Mouse (Mus musculus): ENCODE measurements around the gene Add2. TPM values are rescaled to one million over a fixed set of nuclear protein-coding genes. Genes with fewer than 3 reads are reported as not detected.

Add2 gene
- total RNA-seq, 1 experiment from 2014 or later = 31.6 TPM

DNA sequence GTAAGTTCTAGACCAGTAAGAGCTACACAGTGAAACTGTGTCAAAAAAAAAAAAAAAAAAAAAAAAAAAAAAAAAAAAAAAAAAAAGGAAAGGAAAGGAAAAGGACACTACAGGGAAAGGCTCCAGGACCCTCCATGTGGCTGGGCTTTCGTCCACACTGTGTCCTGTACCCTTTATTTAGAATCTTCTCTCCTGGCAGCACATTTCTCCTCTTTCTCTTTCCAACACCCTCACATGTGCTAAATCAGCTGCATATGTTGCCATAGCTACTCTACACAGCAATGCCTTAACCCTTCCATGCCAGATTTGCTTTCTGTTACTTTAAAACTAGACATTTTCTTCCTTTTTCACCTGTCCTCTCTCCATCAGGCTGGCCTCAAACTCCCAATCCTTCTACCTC is 11.7 kb downstream of the Add2 start:
- ATAC-seq (replicated peaks; ENCODE audit: low read depth, poor library complexity, severe bottlenecking) = no peak

- no peak for ATAC-seq (replicated peaks; ENCODE audit: low read depth, poor library complexity, severe bottlenecking)
Observed at GRCm38 (mm10) chr6:86047510-86047909, 19.0 kb downstream of the Add2 start.

DNA sequence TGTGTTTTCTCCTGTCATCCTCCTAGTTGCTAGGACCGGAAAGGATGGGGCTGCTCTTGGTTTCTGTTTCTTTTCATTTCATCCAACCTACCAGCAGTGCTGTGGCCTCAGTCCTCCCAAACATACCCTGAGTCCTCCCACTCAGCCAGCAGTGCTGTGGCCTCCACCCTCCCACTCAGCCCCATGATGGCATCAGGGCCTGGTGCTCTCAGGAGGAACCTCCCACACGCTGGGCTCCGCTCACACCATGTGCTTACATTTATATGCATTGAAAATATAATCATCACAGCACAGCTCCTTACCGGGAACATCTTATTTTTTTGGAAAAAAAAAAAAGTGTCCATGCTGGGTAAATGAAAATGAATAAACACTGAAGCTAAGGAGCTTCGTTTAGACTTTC is 20.0 kb downstream of the Add2 start:
- no peak for ATAC-seq (replicated peaks; ENCODE audit: low read depth, poor library complexity, severe bottlenecking)

GRCm38 (mm10) chr6:86050586-86051268 is 22.2 kb downstream of the Add2 start:
- no peak for ATAC-seq (replicated peaks; ENCODE audit: low read depth, poor library complexity, severe bottlenecking)

- no peak for ATAC-seq (replicated peaks; ENCODE audit: low read depth, poor library complexity, severe bottlenecking)
Observed at GRCm38 (mm10) chr6:86052032-86052459, 23.6 kb downstream of the Add2 start.

GRCm38 (mm10) chr6:86052556-86052955 is 24.1 kb downstream of the Add2 start:
- ATAC-seq (replicated peaks; ENCODE audit: low read depth, poor library complexity, severe bottlenecking) = no peak

DNA sequence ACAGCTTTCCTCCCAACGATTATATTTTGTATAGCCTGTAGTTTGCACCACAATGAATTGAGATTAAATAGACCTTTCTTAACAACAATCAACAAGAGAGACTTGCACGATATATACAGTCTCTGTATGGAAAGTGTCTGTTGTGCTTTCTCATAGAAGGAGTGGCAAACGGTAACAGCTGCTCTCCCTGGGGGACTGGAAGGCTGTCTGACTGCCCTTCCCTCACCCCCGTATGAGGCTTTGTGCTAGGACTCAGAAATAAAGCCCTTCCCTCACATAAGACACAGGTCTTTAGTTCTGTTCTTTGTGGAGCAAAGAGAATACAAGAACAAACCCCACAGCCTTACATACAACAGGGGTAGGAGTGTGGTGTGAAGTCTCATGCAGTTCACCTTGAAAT is 24.6 kb downstream of the Add2 start:
- ATAC-seq (replicated peaks; ENCODE audit: low read depth, poor library complexity, severe bottlenecking) = no peak

DNA sequence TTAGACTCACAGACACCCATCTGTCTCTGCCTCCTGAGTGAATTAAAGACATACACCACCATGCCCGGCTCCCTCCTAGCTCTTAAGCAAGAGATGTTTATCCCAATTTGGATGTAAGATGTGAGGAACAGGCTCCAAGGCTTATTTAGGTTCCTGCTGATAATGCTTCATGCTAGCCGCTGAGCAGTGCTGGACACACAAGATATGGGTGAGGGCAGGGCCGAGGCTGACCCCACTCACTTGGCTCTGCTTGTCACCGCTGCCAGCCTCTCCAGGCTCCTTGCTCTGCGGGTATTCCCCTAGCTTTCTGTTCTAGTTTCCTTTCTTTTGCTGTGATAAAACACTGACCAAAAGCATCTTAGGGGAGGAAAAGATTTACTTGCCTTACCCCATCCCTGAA is 25.1 kb downstream of the Add2 start:
- ATAC-seq (replicated peaks; ENCODE audit: low read depth, poor library complexity, severe bottlenecking) = no peak

DNA sequence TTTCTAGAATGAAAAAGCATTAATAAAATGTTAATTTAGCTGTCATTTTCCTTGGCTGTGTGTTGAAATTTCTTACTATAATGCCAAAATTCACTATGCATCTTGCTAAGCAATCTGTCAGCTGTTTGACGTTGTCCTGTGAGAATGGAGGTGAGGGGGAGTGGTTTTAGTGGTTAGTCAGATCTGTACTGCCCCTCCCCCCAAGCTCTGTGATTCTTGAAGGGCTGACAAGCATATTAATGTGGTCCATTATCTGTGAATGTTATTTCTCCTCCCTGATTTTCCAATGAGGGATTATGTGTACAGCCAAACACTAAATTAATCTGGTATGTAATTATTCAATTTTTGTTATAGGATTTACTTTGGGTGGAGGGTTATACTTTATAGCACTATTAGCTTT is 30.0 kb downstream of the Add2 start:
- ATAC-seq (replicated peaks; ENCODE audit: low read depth, poor library complexity, severe bottlenecking) = no peak

DNA sequence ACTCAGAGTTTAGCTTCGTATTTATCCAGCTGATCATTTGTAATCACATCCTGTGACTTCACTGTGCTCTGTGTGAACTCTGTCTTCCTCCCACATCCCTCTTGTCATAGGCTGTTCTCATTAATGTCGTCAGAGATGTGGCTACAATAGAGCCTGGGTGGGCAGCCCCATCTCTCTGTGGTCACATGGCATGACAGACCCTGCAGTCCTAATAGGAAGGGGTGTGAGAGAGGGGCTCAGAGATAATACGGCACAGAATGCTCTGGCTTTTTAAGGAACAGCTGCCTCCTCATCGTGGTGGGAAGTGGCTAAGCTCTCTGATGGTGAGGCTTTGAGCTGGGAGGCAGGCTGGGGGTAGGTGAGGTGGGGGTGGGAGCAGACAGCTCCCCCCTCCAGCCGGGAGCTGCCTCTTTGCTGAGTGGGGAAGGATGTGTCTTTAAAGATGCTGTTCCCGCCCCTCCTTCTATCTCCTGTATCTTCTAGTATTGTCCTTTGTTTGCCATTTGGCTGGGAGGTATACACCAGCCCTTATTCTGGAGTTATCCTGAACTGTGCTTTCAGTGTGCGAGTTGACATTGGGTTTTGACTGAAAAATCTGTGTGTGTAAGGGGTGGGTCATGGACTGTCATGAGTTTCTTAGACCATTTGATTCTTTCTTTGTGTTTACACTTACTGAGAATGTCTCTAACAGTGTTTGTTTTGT is 30.8 kb downstream of the Add2 start:
- no peak for ATAC-seq (replicated peaks; ENCODE audit: low read depth, poor library complexity, severe bottlenecking)

GRCm38 (mm10) chr6:86060170-86060569 is 31.7 kb downstream of the Add2 start:
- ATAC-seq (replicated peaks; ENCODE audit: low read depth, poor library complexity, severe bottlenecking) = no peak

- ATAC-seq (replicated peaks; ENCODE audit: low read depth, poor library complexity, severe bottlenecking) = no peak
Observed at GRCm38 (mm10) chr6:86062226-86062625, 33.7 kb downstream of the Add2 start.

GRCm38 (mm10) chr6:86062684-86063083 is 34.2 kb downstream of the Add2 start:
- no peak for ATAC-seq (replicated peaks; ENCODE audit: low read depth, poor library complexity, severe bottlenecking)

- no peak for ATAC-seq (replicated peaks; ENCODE audit: low read depth, poor library complexity, severe bottlenecking)
Observed at GRCm38 (mm10) chr6:86064318-86065016, 36.0 kb downstream of the Add2 start.

GRCm38 (mm10) chr6:86066727-86067126 is 38.2 kb downstream of the Add2 start:
- no peak for ATAC-seq (replicated peaks; ENCODE audit: low read depth, poor library complexity, severe bottlenecking)

DNA sequence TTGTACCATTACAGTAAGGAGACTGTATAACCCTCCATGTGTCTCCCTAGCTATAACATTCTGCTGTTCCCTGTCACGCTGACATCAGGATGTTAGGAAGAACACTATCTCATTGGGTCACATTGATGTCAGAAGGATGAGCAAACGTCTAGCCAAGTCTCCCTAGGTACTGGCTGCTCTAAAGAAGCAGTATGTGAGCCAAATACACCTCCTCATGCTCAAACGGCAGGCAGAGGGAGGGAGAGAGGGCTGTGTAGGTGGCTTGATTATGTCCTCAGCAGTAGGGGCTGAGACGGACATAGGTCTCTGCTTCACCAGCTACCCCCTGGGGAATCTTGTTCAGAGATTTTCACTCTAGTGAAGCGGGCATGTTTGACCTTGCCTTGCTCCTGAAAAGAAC is 38.7 kb downstream of the Add2 start:
- ATAC-seq (replicated peaks; ENCODE audit: low read depth, poor library complexity, severe bottlenecking) = no peak

- no peak for ATAC-seq (replicated peaks; ENCODE audit: low read depth, poor library complexity, severe bottlenecking)
Observed at GRCm38 (mm10) chr6:86069009-86069408, 40.5 kb downstream of the Add2 start.

DNA sequence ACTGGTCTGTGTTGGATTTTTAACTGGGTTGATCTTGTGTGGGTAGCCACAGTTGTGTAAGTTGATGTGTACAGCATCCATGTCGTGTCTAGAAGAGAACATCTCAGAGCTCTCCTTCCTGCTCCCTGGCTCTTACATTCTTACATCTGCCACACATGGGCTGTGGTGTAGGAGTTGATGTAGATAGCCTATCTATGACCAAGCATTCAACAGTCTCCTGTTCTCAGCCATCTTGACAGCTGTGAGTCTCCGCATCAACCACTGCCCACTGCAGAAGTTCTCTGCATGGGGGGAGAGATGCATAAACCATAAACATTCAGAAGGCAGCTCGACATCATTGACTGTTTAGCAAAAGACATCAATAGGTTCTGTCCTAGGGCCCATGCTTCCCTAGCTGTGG is 41.4 kb downstream of the Add2 start:
- ATAC-seq (replicated peaks; ENCODE audit: low read depth, poor library complexity, severe bottlenecking) = no peak

DNA sequence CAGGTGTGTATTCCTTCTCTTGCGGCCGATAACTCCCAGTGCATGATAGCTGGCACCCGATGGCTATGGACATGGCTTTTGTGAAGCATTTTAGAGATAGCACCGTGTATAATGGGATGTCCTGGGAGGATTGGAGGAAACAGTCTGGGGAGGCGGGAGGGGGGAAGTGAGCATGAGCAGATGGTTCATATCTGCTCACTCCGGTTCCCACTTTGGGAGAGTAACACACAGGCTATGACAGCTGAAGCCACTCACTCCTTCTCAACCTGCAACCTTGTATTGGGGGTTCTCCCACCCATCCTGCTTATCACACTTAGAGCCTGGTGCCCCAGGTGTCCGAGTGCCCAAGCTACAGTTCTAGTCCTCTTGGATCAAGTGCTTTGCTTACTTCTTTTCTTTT is 41.8 kb downstream of the Add2 start:
- no peak for ATAC-seq (replicated peaks; ENCODE audit: low read depth, poor library complexity, severe bottlenecking)

DNA sequence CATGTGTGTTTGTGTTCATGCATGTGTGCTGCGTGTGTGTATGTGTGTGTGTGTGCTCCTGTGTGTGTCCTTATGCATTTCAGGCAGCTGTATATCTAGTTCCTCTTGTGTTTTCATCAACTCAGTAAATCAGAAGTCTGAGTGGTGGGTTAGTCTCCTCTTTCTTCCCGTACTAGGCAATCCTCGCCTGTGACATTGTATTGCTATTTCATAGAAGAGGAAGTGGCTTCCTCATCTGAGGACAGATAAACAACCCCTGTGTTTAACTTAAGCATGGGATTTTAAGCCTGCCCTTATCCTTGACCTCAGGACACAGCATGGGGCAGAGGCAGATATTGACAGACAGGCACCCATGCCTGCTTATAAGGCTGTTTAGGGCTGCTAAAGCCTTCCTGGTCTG is 45.4 kb downstream of the Add2 start:
- no peak for ATAC-seq (replicated peaks; ENCODE audit: low read depth, poor library complexity, severe bottlenecking)

DNA sequence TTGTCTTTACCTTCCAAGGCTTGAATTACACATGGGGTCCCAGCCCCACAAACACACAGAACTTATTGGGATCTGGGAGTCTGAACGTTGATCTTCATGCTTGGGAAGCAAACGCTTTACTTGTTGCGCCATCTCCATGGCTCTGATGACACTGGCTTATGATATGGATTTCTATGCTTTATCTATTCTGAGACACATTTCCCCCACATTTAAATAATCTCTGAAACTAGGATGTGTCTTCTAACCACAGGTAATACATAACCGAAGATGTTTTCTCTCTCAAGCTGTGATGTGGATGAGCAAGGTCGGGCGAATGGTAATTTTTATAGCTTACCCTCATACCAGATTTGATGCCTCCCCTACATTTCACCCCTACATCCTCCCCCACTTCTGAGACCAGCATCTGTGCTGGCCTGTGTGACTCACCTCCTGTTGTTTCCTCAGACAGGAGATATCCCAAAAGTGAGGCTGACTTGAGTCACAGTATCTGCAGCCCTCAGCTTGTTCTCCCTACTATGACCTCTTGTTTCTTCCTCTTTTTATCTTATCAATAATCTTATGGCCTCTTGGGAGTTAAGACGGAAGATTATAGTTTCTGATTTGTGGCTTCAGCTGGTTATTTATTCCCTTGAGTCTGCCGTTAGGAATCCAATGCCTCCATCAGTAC is 46.2 kb downstream of the Add2 start:
- no peak for ATAC-seq (replicated peaks; ENCODE audit: low read depth, poor library complexity, severe bottlenecking)

Data from common myeloid progenitor, adult 5-6 weeks (primary cell).